Mouse (Mus musculus): ENCODE data around the gene Trio. TPM values are rescaled to one million over a fixed set of nuclear protein-coding genes. Genes with fewer than 3 reads are reported as not detected.

Trio gene
- total and polyA plus RNA-seq, 3 experiments = 0.66 TPM; not detected in 2

DNA sequence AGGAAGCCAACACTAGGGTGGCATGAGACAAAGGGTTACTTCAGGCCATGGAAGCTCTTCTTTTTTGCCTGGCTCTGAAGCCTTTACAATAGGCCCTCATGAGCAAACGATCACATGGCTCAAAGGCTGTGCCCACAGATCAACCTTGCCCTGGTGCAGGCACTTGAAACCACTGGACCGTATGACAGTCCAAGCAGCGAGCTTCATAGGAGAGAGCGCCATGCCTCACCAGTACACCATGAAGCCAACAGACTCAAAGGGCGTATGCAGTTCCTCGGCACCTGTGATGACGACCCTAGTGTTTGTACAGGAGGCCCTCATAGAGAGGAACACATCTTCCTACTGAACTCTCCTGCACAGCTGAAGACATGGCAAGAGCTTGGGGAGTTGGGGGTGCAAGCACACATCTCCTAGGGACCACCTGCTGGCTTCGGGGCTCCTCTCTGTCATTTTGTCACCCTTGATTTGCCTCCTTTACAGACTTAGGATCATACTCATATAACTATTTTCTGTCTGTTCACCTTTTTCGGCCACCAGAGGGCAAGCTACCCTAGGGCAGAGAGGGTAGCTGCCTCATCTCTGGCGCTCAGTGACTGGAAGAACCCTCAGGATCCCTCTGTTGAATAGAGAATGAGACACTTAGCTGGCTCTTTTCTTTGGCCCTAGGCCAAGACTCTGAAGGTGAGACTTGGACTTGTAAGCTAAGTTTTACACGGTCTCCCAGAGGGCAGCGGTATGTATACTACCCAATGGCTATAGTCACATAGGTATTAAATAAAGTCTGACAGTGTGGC, 273.8 kb downstream of the Trio start:
- no peaks in the 10 kb centered on the region for H3K4me1 ChIP-seq (ENCODE audit: insufficient read depth, low read depth, low read length)
- ATAC-seq (ENCODE audit: extremely low read depth, insufficient number of reproducible peaks, low FRiP score, poor library complexity, severe bottlenecking) = no peak
- DNase-seq (ENCODE audit: low spot score) = no peak
- no peak for TF ChIP-seq GATA2 (IDR thresholded peaks at IDR 0.05; ENCODE audit: borderline replicate concordance, low read depth, low read length)
- TF ChIP-seq POLR2AphosphoS5 (IDR thresholded peaks at IDR 0.05; ENCODE audit: insufficient replicate concordance, low read depth, low read length) = no peak
- TF ChIP-seq GATA1 (IDR thresholded peaks at IDR 0.05; ENCODE audit: borderline replicate concordance, low read length) = no peak
- no peak for TF ChIP-seq TAL1 (conservative IDR thresholded peaks at IDR 0.05; ENCODE audit: low read depth, low read length)
- no peak for TF ChIP-seq CTCF (IDR thresholded peaks at IDR 0.05; ENCODE audit: low read depth, low read length)
- H3K36me3 ChIP-seq (replicated peaks) = no peaks in the 10 kb centered on the region
- H3K27me3 ChIP-seq (ENCODE audit: insufficient read depth, low read length) = no peaks in the 10 kb centered on the region
- peaks cover 22% of the 10 kb centered on the region for H3K9me3 ChIP-seq (replicated peaks)
- no peak overlapping the region for H3K4me3 ChIP-seq (ENCODE audit: low read depth, low read length)

DNA sequence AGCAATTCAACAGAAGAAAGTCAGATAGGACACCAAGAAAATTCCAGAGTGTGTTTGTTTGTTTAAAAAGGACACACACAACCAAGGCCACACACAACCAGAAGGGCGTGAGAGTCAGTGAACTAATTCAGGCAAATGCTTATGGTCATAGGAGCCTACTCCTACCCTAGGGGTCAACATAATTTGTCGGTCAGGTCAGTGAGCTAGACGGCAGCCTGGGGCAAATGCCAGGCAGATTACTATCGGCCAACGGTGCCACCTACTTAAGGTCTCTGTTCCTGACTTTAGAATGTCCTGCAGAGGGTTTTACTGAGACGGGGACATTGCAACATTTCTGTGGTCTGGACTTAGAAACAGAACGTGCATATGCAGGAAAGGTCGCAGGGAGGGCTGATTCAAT, 276.9 kb downstream of the Trio start:
- H3K27me3 ChIP-seq (ENCODE audit: insufficient read depth, low read length) = no peaks in the 10 kb centered on the region
- no peak for DNase-seq (ENCODE audit: low spot score)
- TF ChIP-seq GATA1 (IDR thresholded peaks at IDR 0.05; ENCODE audit: borderline replicate concordance, low read length) = no peak
- H3K4me3 ChIP-seq (ENCODE audit: low read depth, low read length) = no peak overlapping the region
- no peaks in the 10 kb centered on the region for H3K4me1 ChIP-seq (ENCODE audit: insufficient read depth, low read depth, low read length)
- no peak for ATAC-seq (ENCODE audit: extremely low read depth, insufficient number of reproducible peaks, low FRiP score, poor library complexity, severe bottlenecking)
- H3K36me3 ChIP-seq (replicated peaks) = no peaks in the 10 kb centered on the region
- peaks cover 43% of the 10 kb centered on the region for H3K9me3 ChIP-seq (replicated peaks)

DNA sequence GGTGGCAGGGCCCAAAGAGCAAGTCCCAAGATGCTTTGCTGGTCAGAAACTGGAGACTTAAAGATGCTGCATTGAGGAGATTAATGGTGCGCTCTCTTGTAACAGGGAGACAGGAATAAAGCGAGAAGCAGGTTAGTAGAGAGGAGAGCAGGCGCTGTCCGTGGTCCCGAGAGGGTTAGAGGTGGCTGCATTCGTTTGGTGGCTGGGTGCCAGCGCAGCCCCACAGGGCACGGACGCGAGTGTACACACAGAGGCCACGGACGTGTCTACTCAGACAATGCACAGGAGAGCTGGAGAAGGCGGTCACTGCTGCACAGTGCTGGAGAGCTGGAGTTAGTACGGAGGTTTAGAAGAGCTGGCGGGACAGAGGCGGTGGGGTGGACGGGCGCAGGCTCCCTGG, 278.1 kb downstream of the Trio start:
- no peaks in the 10 kb centered on the region for H3K4me1 ChIP-seq (ENCODE audit: insufficient read depth, low read depth, low read length)
- no peaks in the 10 kb centered on the region for H3K27me3 ChIP-seq (ENCODE audit: insufficient read depth, low read length)
- TF ChIP-seq GATA2 (IDR thresholded peaks at IDR 0.05; ENCODE audit: borderline replicate concordance, low read depth, low read length) = no peak
- no peak for TF ChIP-seq GATA1 (IDR thresholded peaks at IDR 0.05; ENCODE audit: borderline replicate concordance, low read length)
- no peak for TF ChIP-seq CTCF (IDR thresholded peaks at IDR 0.05; ENCODE audit: low read depth, low read length)
- TF ChIP-seq TAL1 (conservative IDR thresholded peaks at IDR 0.05; ENCODE audit: low read depth, low read length) = no peak
- TF ChIP-seq POLR2AphosphoS5 (IDR thresholded peaks at IDR 0.05; ENCODE audit: insufficient replicate concordance, low read depth, low read length) = no peak
- ATAC-seq (ENCODE audit: extremely low read depth, insufficient number of reproducible peaks, low FRiP score, poor library complexity, severe bottlenecking) = no peak
- H3K36me3 ChIP-seq (replicated peaks) = no peaks in the 10 kb centered on the region
- peaks cover 44% of the 10 kb centered on the region for H3K9me3 ChIP-seq (replicated peaks)
- no peak for DNase-seq (ENCODE audit: low spot score)
- H3K4me3 ChIP-seq (ENCODE audit: low read depth, low read length) = no peak overlapping the region; the same call in 1 of the 2 replicates

DNA sequence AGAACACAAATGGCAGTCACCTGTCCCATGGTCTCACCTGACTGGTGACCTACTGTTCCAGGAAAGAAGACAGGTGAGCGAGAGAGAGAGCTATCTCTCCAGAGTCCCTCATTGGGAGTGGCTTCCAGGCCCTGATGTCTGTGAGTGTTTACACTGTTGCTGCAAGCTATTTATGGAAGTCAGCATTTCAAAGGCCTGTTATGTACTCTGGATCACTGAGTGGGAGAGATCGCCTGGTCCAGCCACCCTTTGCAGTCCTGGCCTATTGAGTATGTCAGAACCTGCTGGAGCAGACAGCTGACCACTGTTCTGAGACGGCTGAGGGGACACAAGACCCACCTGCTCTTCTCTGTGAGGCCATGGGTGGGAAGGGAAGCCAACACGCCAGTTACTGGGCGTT, 280.7 kb downstream of the Trio start:
- TF ChIP-seq POLR2AphosphoS5 (IDR thresholded peaks at IDR 0.05; ENCODE audit: insufficient replicate concordance, low read depth, low read length) (no peak), GATA2 (IDR thresholded peaks at IDR 0.05; ENCODE audit: borderline replicate concordance, low read depth, low read length) (no peak), GATA1 (IDR thresholded peaks at IDR 0.05; ENCODE audit: borderline replicate concordance, low read length) (no peak), CTCF (IDR thresholded peaks at IDR 0.05; ENCODE audit: low read depth, low read length) (no peak)
- ATAC-seq (ENCODE audit: extremely low read depth, insufficient number of reproducible peaks, low FRiP score, poor library complexity, severe bottlenecking) = no peak
- no peak overlapping the region for H3K4me3 ChIP-seq (ENCODE audit: low read depth, low read length)
- no peaks in the 10 kb centered on the region for H3K4me1 ChIP-seq (ENCODE audit: insufficient read depth, low read depth, low read length)
- DNase-seq (ENCODE audit: low spot score) = no peak
- no peaks in the 10 kb centered on the region for H3K36me3 ChIP-seq (replicated peaks)
- peaks cover 53% of the 10 kb centered on the region for H3K9me3 ChIP-seq (replicated peaks)
- H3K27me3 ChIP-seq (ENCODE audit: insufficient read depth, low read length) = no peaks in the 10 kb centered on the region

DNA sequence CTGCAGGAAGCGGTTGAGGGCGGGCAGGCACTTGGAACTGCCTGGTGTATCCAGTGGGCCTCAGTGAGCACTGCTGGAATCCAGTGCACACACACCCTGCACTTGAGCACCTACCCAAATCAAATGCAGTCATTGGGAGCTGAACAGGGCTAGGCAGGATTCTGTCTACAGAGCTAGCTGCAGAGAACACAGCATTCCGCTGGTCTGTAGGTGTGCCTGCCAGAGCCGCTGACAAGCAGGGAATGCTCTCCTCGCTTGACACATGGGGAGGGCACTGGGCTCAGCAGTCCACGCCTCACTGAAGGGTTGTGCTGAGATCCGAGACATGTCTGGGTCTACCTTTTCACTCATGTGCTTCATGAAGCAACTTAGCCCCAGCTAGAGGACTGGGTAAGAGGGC, 285.6 kb downstream of the Trio start:
- H3K27me3 ChIP-seq (ENCODE audit: insufficient read depth, low read length) = peaks cover 3% of the 10 kb centered on the region; the same call in 1 of the 2 replicates
- no peaks in the 10 kb centered on the region for H3K4me1 ChIP-seq (ENCODE audit: insufficient read depth, low read depth, low read length)
- ATAC-seq (ENCODE audit: extremely low read depth, insufficient number of reproducible peaks, low FRiP score, poor library complexity, severe bottlenecking) (no peak), DNase-seq (ENCODE audit: low spot score) (no peak)
- peaks cover 37% of the 10 kb centered on the region for H3K9me3 ChIP-seq (replicated peaks)
- TF ChIP-seq GATA2 (IDR thresholded peaks at IDR 0.05; ENCODE audit: borderline replicate concordance, low read depth, low read length) (no peak), POLR2AphosphoS5 (IDR thresholded peaks at IDR 0.05; ENCODE audit: insufficient replicate concordance, low read depth, low read length) (no peak), GATA1 (IDR thresholded peaks at IDR 0.05; ENCODE audit: borderline replicate concordance, low read length) (no peak), CTCF (IDR thresholded peaks at IDR 0.05; ENCODE audit: low read depth, low read length) (no peak), TAL1 (conservative IDR thresholded peaks at IDR 0.05; ENCODE audit: low read depth, low read length) (no peak)
- no peaks in the 10 kb centered on the region for H3K36me3 ChIP-seq (replicated peaks)
- H3K4me3 ChIP-seq (ENCODE audit: low read depth, low read length) = no peak overlapping the region

DNA sequence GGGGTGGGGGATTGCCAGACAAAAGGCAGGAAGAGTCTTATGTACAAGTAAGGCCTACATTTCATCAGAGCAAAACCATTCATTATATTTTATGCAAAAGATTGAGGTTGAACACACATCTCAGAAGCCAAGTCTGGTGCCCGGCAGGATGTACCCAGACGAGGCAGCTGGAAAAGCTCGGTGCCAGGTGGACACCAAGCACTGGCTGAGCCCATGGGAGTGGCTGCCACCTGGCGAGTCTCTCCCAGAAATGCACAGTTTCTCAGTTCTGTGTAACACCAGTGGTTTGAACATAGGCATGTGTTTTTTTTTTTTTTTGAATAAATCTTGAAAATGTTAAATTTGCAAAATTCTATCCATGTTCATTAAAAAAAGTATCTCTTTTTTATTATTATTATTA, 293.8 kb downstream of the Trio start:
- Histone ChIP-seq H3K36me3 (replicated peaks) (no peaks in the 10 kb centered on the region), H3K4me1 (ENCODE audit: insufficient read depth, low read depth, low read length) (no peaks in the 10 kb centered on the region), H3K27me3 (ENCODE audit: insufficient read depth, low read length) (no peaks in the 10 kb centered on the region), H3K9me3 (replicated peaks) (peaks cover 14% of the 10 kb centered on the region), H3K4me3 (ENCODE audit: low read depth, low read length) (no peak overlapping the region)
- no peak for DNase-seq (ENCODE audit: low spot score)
- TF ChIP-seq TAL1 (conservative IDR thresholded peaks at IDR 0.05; ENCODE audit: low read depth, low read length) (no peak), CTCF (IDR thresholded peaks at IDR 0.05; ENCODE audit: low read depth, low read length) (no peak), POLR2AphosphoS5 (IDR thresholded peaks at IDR 0.05; ENCODE audit: insufficient replicate concordance, low read depth, low read length) (no peak), GATA2 (IDR thresholded peaks at IDR 0.05; ENCODE audit: borderline replicate concordance, low read depth, low read length) (no peak), GATA1 (IDR thresholded peaks at IDR 0.05; ENCODE audit: borderline replicate concordance, low read length) (no peak)
- no peak for ATAC-seq (ENCODE audit: extremely low read depth, insufficient number of reproducible peaks, low FRiP score, poor library complexity, severe bottlenecking)

Measured in G1E (cell line).